Mouse (Mus musculus) fibroblast of lung, adult 2 months (primary cell): ENCODE results near the gene Vangl1.
"Not testable (repeated sequence)": the region's sequence is repeated elsewhere in the genome, so short reads cannot be mapped to it uniquely, and the experiment has no call there.

ENCODE experiments used
- DNase-seq: peaks from one replicate; pipeline ENCODE4 v3.0.0-alpha.2; 2011; ENCODE audit warnings: low read depth

Gene Vangl1

GRCm38 (mm10) chr3:102167555-102168210, 36.8 kb downstream of the Vangl1 start:
- no peak for DNase-seq

- DNase-seq = no peak
Measured at GRCm38 (mm10) chr3:102166794-102167193, 37.7 kb downstream of the Vangl1 start.

- no peak for DNase-seq
Measured at GRCm38 (mm10) chr3:102166287-102166620, 38.2 kb downstream of the Vangl1 start.

GRCm38 (mm10) chr3:102165536-102166286, 38.8 kb downstream of the Vangl1 start:
- DNase-seq = no peak

- DNase-seq = no peak
Measured at GRCm38 (mm10) chr3:102164911-102165310, 39.6 kb downstream of the Vangl1 start.

- DNase-seq = not testable (repeated sequence)
Measured at GRCm38 (mm10) chr3:102163861-102164260, 40.6 kb downstream of the Vangl1 start.

- DNase-seq = peak; percentile 54
Measured at GRCm38 (mm10) chr3:102159423-102160325, 44.8 kb downstream of the Vangl1 start.

- no peak for DNase-seq
Measured at GRCm38 (mm10) chr3:102158759-102159422, 45.6 kb downstream of the Vangl1 start.

GRCm38 (mm10) chr3:102157652-102158051, 46.8 kb downstream of the Vangl1 start:
- no peak for DNase-seq

- DNase-seq = no peak
Measured at GRCm38 (mm10) chr3:102156737-102157136, 47.8 kb downstream of the Vangl1 start.

GRCm38 (mm10) chr3:102154107-102154506, 50.4 kb downstream of the Vangl1 start:
- no peak for DNase-seq

- no peak for DNase-seq
Measured at GRCm38 (mm10) chr3:102152872-102153271, 51.6 kb downstream of the Vangl1 start.

- DNase-seq = no peak
Measured at GRCm38 (mm10) chr3:102152471-102152870, 52.0 kb downstream of the Vangl1 start.

- DNase-seq = no peak
Measured at GRCm38 (mm10) chr3:102151850-102152249, 52.6 kb downstream of the Vangl1 start.

GRCm38 (mm10) chr3:102149941-102150340, 54.6 kb downstream of the Vangl1 start:
- DNase-seq = no peak

- no peak for DNase-seq
Measured at GRCm38 (mm10) chr3:102147189-102147588, 57.3 kb downstream of the Vangl1 start.

GRCm38 (mm10) chr3:102146428-102146827, 58.1 kb downstream of the Vangl1 start:
- DNase-seq = no peak

- DNase-seq = no peak
Measured at GRCm38 (mm10) chr3:102145645-102146386, 58.7 kb downstream of the Vangl1 start.

GRCm38 (mm10) chr3:102144401-102144800, 60.1 kb downstream of the Vangl1 start:
- DNase-seq = no peak

GRCm38 (mm10) chr3:102143536-102143935, 61.0 kb downstream of the Vangl1 start:
- no peak for DNase-seq

GRCm38 (mm10) chr3:102142947-102143346, 61.5 kb downstream of the Vangl1 start:
- no peak for DNase-seq
